Mouse (Mus musculus) olfactory bulb, adult 2 months (tissue): ENCODE measurements at regions not wholly inside any gene's neighbourhood (a gene's known extent, or its start where the extent isn't known, plus 50 kb on each side); places are given as distances from the start of the nearest gene placed in this dataset.

Experiments
- CTCF ChIP-seq: fragments of 200-500 bp; IDR thresholded peaks from 2 replicates; pipeline ENCODE4 v1.5.1; 2012; ENCODE audit warnings: low read depth, mild to moderate bottlenecking, low read length, moderate library complexity; ENCODE audit not compliant: insufficient read depth
- POLR2A ChIP-seq: fragments of 200-500 bp; IDR thresholded peaks from 2 replicates; pipeline ENCODE4 v1.6.1; 2012; ENCODE audit warnings: mild to moderate bottlenecking, low read depth, low read length, moderate library complexity; ENCODE audit not compliant: insufficient read depth

- no peak for TF ChIP-seq POLR2A
- TF ChIP-seq CTCF = no peak
Measured at GRCm38 (mm10) chr4:84037535-84037934, 512.2 kb downstream of the Ccdc171 start.
